Mouse (Mus musculus) forebrain, embryonic 13.5 days (tissue): ENCODE data around the gene Zfp622. TPM values are rescaled to one million over a fixed set of nuclear protein-coding genes. Genes with fewer than 3 reads are reported as not detected.

ENCODE experiments used
- ATAC-seq: fragments of 200-750 bp; cut with Nextera tagmentation; 2 replicates; pipeline ENCODE4 v1.8.0; 2017
- H3K27ac ChIP-seq: fragments of 300-500 bp; sonication (generic); 2 replicates; pipeline ENCODE4 v1.5.1; 2015; ENCODE audit warnings: inconsistent platforms, mild to moderate bottlenecking, moderate library complexity
- H3K27me3 ChIP-seq: fragments of 300-500 bp; sonication (generic); 2 replicates; pipeline ENCODE4 v1.6.1; 2015; ENCODE audit warnings: mild to moderate bottlenecking, inconsistent platforms
- H3K36me3 ChIP-seq: fragments of 300-500 bp; sonication (generic); 2 replicates; pipeline ENCODE4 v1.6.1; 2015; ENCODE audit warnings: mild to moderate bottlenecking, inconsistent platforms; ENCODE audit not compliant: poor library complexity, severe bottlenecking
- H3K4me1 ChIP-seq: fragments of 300-500 bp; sonication (generic); 2 replicates; pipeline ENCODE4 v1.6.1; 2015; ENCODE audit warnings: inconsistent platforms
- H3K4me2 ChIP-seq: fragments of 300-500 bp; sonication (generic); 2 replicates; pipeline ENCODE4 v1.6.1; 2015; ENCODE audit warnings: inconsistent platforms, mild to moderate bottlenecking, moderate library complexity
- H3K4me3 ChIP-seq: fragments of 300-500 bp; sonication (generic); 2 replicates; pipeline ENCODE4 v1.5.1; 2015; ENCODE audit warnings: mild to moderate bottlenecking, inconsistent platforms
- H3K9ac ChIP-seq: fragments of 300-500 bp; sonication (generic); 2 replicates; pipeline ENCODE4 v1.6.1; 2015; ENCODE audit warnings: mild to moderate bottlenecking, inconsistent platforms
- H3K9me3 ChIP-seq: fragments of 300-500 bp; sonication (generic); replicated peaks from 2 replicates; pipeline ENCODE4 v1.6.1; 2016; ENCODE audit warnings: inconsistent platforms
- WGBS: fragments of 180-500 bp; shearing (Covaris S2); methylation state at CpG from one replicate; pipeline ENCODE4 v1.1.7; 2015; 5-methylcytosine and 5-hydroxymethylcytosine counted together
- polyA plus RNA-seq: library from polyadenylated mRNA; unstranded; fragments of >200 nt; fragmentation: Nextera tagmentation; extraction: Ambion mirVana; gene quantifications from 2 replicates; pipeline ENCODE4 v1.2.1, GENCODE M21; 2015

The Zfp622 gene
- polyA plus RNA-seq, 1 experiment from 2014 or later = 25.0 TPM

- Histone ChIP-seq H3K27me3 (no peaks in the 10 kb centered on the region), H3K27ac (no peak overlapping the region), H3K4me3 (no peak overlapping the region), H3K36me3 (no peaks in the 10 kb centered on the region), H3K4me1 (no peaks in the 10 kb centered on the region), H3K9ac (no peak overlapping the region), H3K4me2 (no peak overlapping the region), H3K9me3 (no peaks in the 10 kb centered on the region)
- no peak for ATAC-seq
- WGBS = 86% methylated on average over 9 of the region's 9 CpGs
These were observed 34.5 kb upstream of the Zfp622 start for GRCm38 (mm10) chr15:25949696-25950095.

GRCm38 (mm10) chr15:25950584-25950983, 33.6 kb upstream of the Zfp622 start:
- no peaks in the 10 kb centered on the region for H3K4me1 ChIP-seq
- WGBS = 89% methylated on average over 5 of the region's 5 CpGs
- H3K27ac ChIP-seq = no peak overlapping the region
- no peaks in the 10 kb centered on the region for H3K27me3 ChIP-seq
- no peaks in the 10 kb centered on the region for H3K36me3 ChIP-seq
- no peak for ATAC-seq
- H3K9ac ChIP-seq = no peak overlapping the region
- H3K4me3 ChIP-seq = no peak overlapping the region
- H3K4me2 ChIP-seq = no peak overlapping the region
- no peaks in the 10 kb centered on the region for H3K9me3 ChIP-seq

- no peak overlapping the region for H3K4me2 ChIP-seq
- H3K4me1 ChIP-seq = no peaks in the 10 kb centered on the region
- no peaks in the 10 kb centered on the region for H3K9me3 ChIP-seq
- H3K36me3 ChIP-seq = no peaks in the 10 kb centered on the region
- ATAC-seq = no peak
- H3K4me3 ChIP-seq = no peak overlapping the region
- no peak overlapping the region for H3K27ac ChIP-seq
- H3K27me3 ChIP-seq = no peaks in the 10 kb centered on the region
- no peak overlapping the region for H3K9ac ChIP-seq
- WGBS = 85% methylated on average over 4 of the region's 4 CpGs
These were observed 33.1 kb upstream of the Zfp622 start for GRCm38 (mm10) chr15:25951037-25951436.

GRCm38 (mm10) chr15:25956001-25956400, 28.2 kb upstream of the Zfp622 start:
- Histone ChIP-seq H3K9me3 (no peaks in the 10 kb centered on the region), H3K36me3 (no peaks in the 10 kb centered on the region), H3K4me2 (no peak overlapping the region), H3K9ac (no peak overlapping the region), H3K4me1 (peaks cover 10% of the 10 kb centered on the region; the same call in 1 of the 2 replicates), H3K27me3 (no peaks in the 10 kb centered on the region), H3K4me3 (no peak overlapping the region), H3K27ac (no peak overlapping the region)
- WGBS = 72% methylated on average over 5 of the region's 5 CpGs
- ATAC-seq = 0 out of 2 replicates have a peak, but pooled peaks have one; percentile 4

GRCm38 (mm10) chr15:25956422-25957117, 27.6 kb upstream of the Zfp622 start:
- H3K27me3 ChIP-seq = no peaks in the 10 kb centered on the region
- ATAC-seq = peak; percentile 36; the same call in 1 of the 2 replicates
- WGBS = 24% methylated on average over 11 of the region's 11 CpGs

GRCm38 (mm10) chr15:25957651-25958050, 26.5 kb upstream of the Zfp622 start:
- WGBS = 83% methylated on average over 10 of the region's 10 CpGs
- no peak for ATAC-seq
- no peaks in the 10 kb centered on the region for H3K36me3 ChIP-seq
- H3K27me3 ChIP-seq = no peaks in the 10 kb centered on the region
- H3K9me3 ChIP-seq = no peaks in the 10 kb centered on the region
- no peak overlapping the region for H3K4me3 ChIP-seq
- H3K9ac ChIP-seq = no peak overlapping the region
- peaks cover 10% of the 10 kb centered on the region; the same call in 1 of the 2 replicates for H3K4me1 ChIP-seq
- H3K4me2 ChIP-seq = no peak overlapping the region
- H3K27ac ChIP-seq = no peak overlapping the region

More at GRCm38 (mm10) chr15:25956422-25957117, 27.6 kb upstream of the Zfp622 start:
- H3K9me3 ChIP-seq = no peaks in the 10 kb centered on the region
- no peak overlapping the region for H3K4me3 ChIP-seq
- H3K27ac ChIP-seq = no peak overlapping the region
- H3K4me1 ChIP-seq = peaks cover 10% of the 10 kb centered on the region; the same call in 1 of the 2 replicates
- no peaks in the 10 kb centered on the region for H3K36me3 ChIP-seq
- H3K4me2 ChIP-seq = no peak overlapping the region
- no peak overlapping the region for H3K9ac ChIP-seq

GRCm38 (mm10) chr15:25959375-25959774, 24.8 kb upstream of the Zfp622 start:
- Histone ChIP-seq H3K36me3 (no peaks in the 10 kb centered on the region), H3K27me3 (no peaks in the 10 kb centered on the region), H3K9me3 (no peaks in the 10 kb centered on the region), H3K4me3 (no peak overlapping the region), H3K9ac (no peak overlapping the region), H3K4me2 (no peak overlapping the region), H3K27ac (no peak overlapping the region), H3K4me1 (peaks cover 10% of the 10 kb centered on the region; the same call in 1 of the 2 replicates)
- peak; percentile 86 for ATAC-seq
- 35% methylated on average over 5 of the region's 5 CpGs for WGBS

- H3K36me3 ChIP-seq = no peaks in the 10 kb centered on the region
- ATAC-seq = no peak
- H3K4me2 ChIP-seq = no peak overlapping the region
- no peaks in the 10 kb centered on the region for H3K27me3 ChIP-seq
- H3K4me1 ChIP-seq = peaks cover 10% of the 10 kb centered on the region; the same call in 1 of the 2 replicates
- H3K9me3 ChIP-seq = no peaks in the 10 kb centered on the region
- WGBS = 84% methylated on average over 5 of the region's 5 CpGs
- no peak overlapping the region for H3K4me3 ChIP-seq
- no peak overlapping the region for H3K9ac ChIP-seq
- H3K27ac ChIP-seq = no peak overlapping the region
These were observed 23.9 kb upstream of the Zfp622 start for GRCm38 (mm10) chr15:25960231-25960630.

- Histone ChIP-seq H3K9ac (no peak overlapping the region), H3K4me3 (no peak overlapping the region), H3K4me1 (no peaks in the 10 kb centered on the region), H3K27ac (no peak overlapping the region), H3K4me2 (no peak overlapping the region), H3K9me3 (no peaks in the 10 kb centered on the region), H3K27me3 (no peaks in the 10 kb centered on the region), H3K36me3 (no peaks in the 10 kb centered on the region)
- ATAC-seq = no peak
- 86% methylated on average over 6 of the region's 6 CpGs for WGBS
These were observed 17.9 kb upstream of the Zfp622 start for GRCm38 (mm10) chr15:25966220-25966774.

GRCm38 (mm10) chr15:25971596-25971995, 12.6 kb upstream of the Zfp622 start:
- Histone ChIP-seq H3K4me2 (no peak overlapping the region), H3K9me3 (no peaks in the 10 kb centered on the region), H3K9ac (no peak overlapping the region), H3K4me1 (no peaks in the 10 kb centered on the region), H3K36me3 (no peaks in the 10 kb centered on the region), H3K27ac (no peak overlapping the region), H3K4me3 (no peak overlapping the region), H3K27me3 (no peaks in the 10 kb centered on the region)
- 88% methylated on average over 9 of the region's 9 CpGs for WGBS
- no peak for ATAC-seq

GRCm38 (mm10) chr15:25972758-25973157, 11.4 kb upstream of the Zfp622 start:
- WGBS = 89% methylated on average over 5 of the region's 5 CpGs
- no peaks in the 10 kb centered on the region for H3K27me3 ChIP-seq
- no peak overlapping the region for H3K4me2 ChIP-seq
- H3K9ac ChIP-seq = no peak overlapping the region
- H3K4me3 ChIP-seq = no peak overlapping the region
- ATAC-seq = no peak
- no peaks in the 10 kb centered on the region for H3K36me3 ChIP-seq
- H3K9me3 ChIP-seq = no peaks in the 10 kb centered on the region
- no peaks in the 10 kb centered on the region for H3K4me1 ChIP-seq
- H3K27ac ChIP-seq = no peak overlapping the region

GRCm38 (mm10) chr15:25974352-25974751, 9.8 kb upstream of the Zfp622 start:
- no peak overlapping the region for H3K9ac ChIP-seq
- no peak for ATAC-seq
- H3K27me3 ChIP-seq = no peaks in the 10 kb centered on the region
- H3K4me3 ChIP-seq = no peak overlapping the region
- no peaks in the 10 kb centered on the region for H3K4me1 ChIP-seq
- H3K4me2 ChIP-seq = no peak overlapping the region
- no peaks in the 10 kb centered on the region for H3K9me3 ChIP-seq
- WGBS = 96% methylated on average over 4 of the region's 4 CpGs
- no peaks in the 10 kb centered on the region for H3K36me3 ChIP-seq
- no peak overlapping the region for H3K27ac ChIP-seq
